Comparison of ENCODE assay signal across 15 mouse cellular contexts in genomic region chr2:21058940-21059339, GRCm38 (mm10).
DNase-seq lines count a peak whose midpoint lies in the region; ATAC-seq and TF ChIP-seq lines count a peak whose summit lies in the region.
"Had no signal": no experiment of that assay in that cellular context is flagged by ENCODE, and none has a peak within 500 bp of the region (broad histone marks: within the 10 kb centered on the region; RNA-seq: fewer than 3 reads in every experiment).

No protein-coding gene starts in this region.

- peak overlapping the region; percentile 85; the same call in 1 of the 2 replicates for H3K27ac ChIP-seq in hindbrain, embryonic 10.5 days
- no peak overlapping the region for H3K27ac ChIP-seq in hindbrain, embryonic 11.5 days (ENCODE audit: low read depth, low read length)
- peak overlapping the region; percentile 88; the same call in 1 of the 2 replicates for H3K27ac ChIP-seq in forebrain, embryonic 11.5 days (ENCODE audit: low read depth, low read length)
- peak overlapping the region; percentile 74; the same call in 1 of the 2 replicates for H3K27ac ChIP-seq in hindbrain, embryonic 13.5 days
- peak overlapping the region; percentile 56; the same call in 1 of the 2 replicates for H3K27ac ChIP-seq in midbrain, embryonic 15.5 days
- H3K27ac ChIP-seq in gastrocnemius, adult 2 months = no peak overlapping the region
- H3K27ac ChIP-seq: limb, embryonic 13.5 days; liver, embryonic 14.5 days had no signal

- intact Hi-C loops in gastrocnemius, adult 2 months (cut with DNase I) = no loop called here

- H3K9ac ChIP-seq in hindbrain, embryonic 11.5 days (ENCODE audit: low read depth, low read length) = no peak overlapping the region
- no peak overlapping the region for H3K9ac ChIP-seq in forebrain, embryonic 11.5 days (ENCODE audit: low read length)
- no peak overlapping the region for H3K9ac ChIP-seq in hindbrain, embryonic 13.5 days
- no peak overlapping the region for H3K9ac ChIP-seq in midbrain, embryonic 15.5 days
- H3K9ac ChIP-seq: limb, embryonic 13.5 days; liver, embryonic 14.5 days had no signal

- H3K27me3 ChIP-seq in hindbrain, embryonic 10.5 days (ENCODE audit: insufficient read depth, poor library complexity, severe bottlenecking) = no peaks in the 10 kb centered on the region
- no peaks in the 10 kb centered on the region for H3K27me3 ChIP-seq in hindbrain, embryonic 11.5 days (ENCODE audit: control insufficient read depth, insufficient read depth, low read length)
- no peaks in the 10 kb centered on the region for H3K27me3 ChIP-seq in forebrain, embryonic 11.5 days (ENCODE audit: control insufficient read depth, insufficient read depth, low read length)
- no peaks in the 10 kb centered on the region for H3K27me3 ChIP-seq in hindbrain, embryonic 13.5 days
- no peaks in the 10 kb centered on the region for H3K27me3 ChIP-seq in midbrain, embryonic 15.5 days (replicated peaks)
- H3K27me3 ChIP-seq: CH12.LX had no signal

- TF ChIP-seq CTCF in gastrocnemius, adult 2 months (IDR thresholded peaks at IDR 0.05) = no peak

- no peaks in the 10 kb centered on the region for H3K9me3 ChIP-seq in hindbrain, embryonic 10.5 days
- H3K9me3 ChIP-seq in hindbrain, embryonic 11.5 days (ENCODE audit: control insufficient read depth, low read length) = no peaks in the 10 kb centered on the region
- peaks cover 4% of the 10 kb centered on the region; the same call in 1 of the 2 replicates for H3K9me3 ChIP-seq in forebrain, embryonic 11.5 days (ENCODE audit: control insufficient read depth, low read length)
- no peaks in the 10 kb centered on the region; the same call in 1 of the 2 replicates for H3K9me3 ChIP-seq in hindbrain, embryonic 13.5 days
- H3K9me3 ChIP-seq in midbrain, embryonic 15.5 days = no peaks in the 10 kb centered on the region
- H3K9me3 ChIP-seq: limb, embryonic 13.5 days had no signal

- WGBS in hindbrain, embryonic 10.5 days = 91% methylated on average over 3 of the region's 3 CpGs
- WGBS in hindbrain, embryonic 11.5 days = 84% methylated on average over 3 of the region's 3 CpGs
- 82% methylated on average over 3 of the region's 3 CpGs for WGBS in forebrain, embryonic 11.5 days
- 84% methylated on average over 3 of the region's 3 CpGs for WGBS in hindbrain, embryonic 13.5 days
- WGBS in midbrain, embryonic 15.5 days = 86% methylated on average over 3 of the region's 3 CpGs

- H3K4me2 ChIP-seq in hindbrain, embryonic 11.5 days (replicated peaks; ENCODE audit: low read depth, low read length) = no peak overlapping the region
- no peak overlapping the region for H3K4me2 ChIP-seq in forebrain, embryonic 11.5 days (ENCODE audit: low read depth, low read length, severe bottlenecking)
- H3K4me2 ChIP-seq in hindbrain, embryonic 13.5 days = no peak overlapping the region
- H3K4me2 ChIP-seq in midbrain, embryonic 15.5 days = no peak overlapping the region
- H3K4me2 ChIP-seq: heart, embryonic 11.5 days; limb, embryonic 13.5 days had no signal

- peaks cover 22% of the 10 kb centered on the region for H3K4me1 ChIP-seq in hindbrain, embryonic 10.5 days (replicated peaks)
- H3K4me1 ChIP-seq in hindbrain, embryonic 11.5 days (replicated peaks; ENCODE audit: control insufficient read depth, insufficient read depth, low read length) = no peaks in the 10 kb centered on the region
- H3K4me1 ChIP-seq in forebrain, embryonic 11.5 days (replicated peaks; ENCODE audit: control insufficient read depth, insufficient read depth, low read length) = peaks cover 7% of the 10 kb centered on the region
- peaks cover 18% of the 10 kb centered on the region for H3K4me1 ChIP-seq in hindbrain, embryonic 13.5 days (replicated peaks)
- peaks cover 13% of the 10 kb centered on the region for H3K4me1 ChIP-seq in midbrain, embryonic 15.5 days

- DNase-seq in hindbrain, embryonic 10.5 days (ENCODE audit: low spot score) = no peak
- DNase-seq in hindbrain, embryonic 11.5 days (ENCODE audit: low spot score) = no peak
- peak; percentile 13 for DNase-seq in forebrain, embryonic 11.5 days (ENCODE audit: low spot score)
- no peak for DNase-seq in spleen, adult 18-20 months
- DNase-seq in gastrocnemius, adult 2 months = no peak
- no peak for DNase-seq in ovary, adult 18-20 months (ENCODE audit: low spot score)
- DNase-seq: cerebellum, postnatal 10 days; heart, postnatal 14 days had no signal

- H3K4me3 ChIP-seq in hindbrain, embryonic 10.5 days = no peak overlapping the region
- no peak overlapping the region for H3K4me3 ChIP-seq in hindbrain, embryonic 11.5 days (ENCODE audit: low read depth, low read length)
- no peak overlapping the region for H3K4me3 ChIP-seq in forebrain, embryonic 11.5 days (ENCODE audit: low read depth, low read length)
- no peak overlapping the region for H3K4me3 ChIP-seq in hindbrain, embryonic 13.5 days
- H3K4me3 ChIP-seq in midbrain, embryonic 15.5 days = no peak overlapping the region
- no peak overlapping the region for H3K4me3 ChIP-seq in gastrocnemius, adult 2 months
- H3K4me3 ChIP-seq: erythroblast, embryonic 14.5 days; limb, embryonic 13.5 days had no signal

- no peak for ATAC-seq in hindbrain, embryonic 11.5 days (ENCODE audit: low FRiP score)
- no peak for ATAC-seq in forebrain, embryonic 11.5 days (replicated peaks; ENCODE audit: low FRiP score)
- no peak for ATAC-seq in hindbrain, embryonic 13.5 days (ENCODE audit: low FRiP score)
- no peak for ATAC-seq in midbrain, embryonic 15.5 days (replicated peaks)

- H3K36me3 ChIP-seq in hindbrain, embryonic 10.5 days = no peaks in the 10 kb centered on the region
- no peaks in the 10 kb centered on the region for H3K36me3 ChIP-seq in hindbrain, embryonic 11.5 days (ENCODE audit: control insufficient read depth, insufficient read depth, low read length)
- H3K36me3 ChIP-seq in forebrain, embryonic 11.5 days (ENCODE audit: control insufficient read depth, insufficient read depth, low read length) = no peaks in the 10 kb centered on the region
- no peaks in the 10 kb centered on the region for H3K36me3 ChIP-seq in hindbrain, embryonic 13.5 days
- no peaks in the 10 kb centered on the region for H3K36me3 ChIP-seq in midbrain, embryonic 15.5 days (replicated peaks)
- H3K36me3 ChIP-seq: limb, embryonic 13.5 days had no signal

Comparison
In these comparisons a context has a peak if more than half of its experiments do, and no peak if none do; other contexts are left out.
1. H3K27ac ChIP-seq: peak in hindbrain, embryonic 10.5 days (single experiment), forebrain, embryonic 11.5 days (single experiment), hindbrain, embryonic 13.5 days (single experiment) and midbrain, embryonic 15.5 days (single experiment); none in hindbrain, embryonic 11.5 days (single experiment) and gastrocnemius, adult 2 months (single experiment).